Mouse (Mus musculus) embryonic fibroblast, embryonic 13.5 days (primary cell): ENCODE data around the gene Babam2.

Source experiments
- CTCF ChIP-seq: IDR thresholded peaks from 2 replicates; pipeline ENCODE4 v1.5.1; 2011; ENCODE audit warnings: mild to moderate bottlenecking, control low read depth, low read length, moderate library complexity, borderline replicate concordance; ENCODE audit not compliant: insufficient read depth
- POLR2A ChIP-seq: IDR thresholded peaks from 2 replicates; pipeline ENCODE4 v1.6.1; 2011; ENCODE audit warnings: low read depth, mild to moderate bottlenecking, control low read depth, low read length, moderate library complexity

DNA sequence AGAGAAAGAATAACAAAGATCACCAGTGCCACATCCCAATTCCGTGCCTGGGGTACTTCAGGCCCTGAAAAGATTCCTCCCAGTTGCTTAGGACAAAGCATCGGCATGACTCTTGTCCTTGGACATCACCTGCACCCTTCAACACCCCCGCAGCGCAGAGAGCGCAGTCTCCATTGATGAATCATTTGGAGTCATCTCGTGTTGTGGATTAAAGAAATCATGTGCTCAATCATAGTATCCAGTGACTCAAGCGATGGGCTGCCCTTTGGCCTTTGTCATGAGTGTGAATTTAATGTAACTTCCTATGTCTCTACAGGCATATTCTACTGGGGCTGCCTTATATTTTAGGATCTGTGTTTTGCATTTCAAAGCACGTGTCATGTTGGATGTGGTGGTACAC lies 265.9 kb downstream of the Babam2 start:
- TF ChIP-seq CTCF: no peak
- TF ChIP-seq POLR2A: no peak
